Mouse (Mus musculus) liver, embryonic 11.5 days (tissue): ENCODE measurements around the gene Trcg1. TPM values are rescaled to one million over a fixed set of nuclear protein-coding genes. Genes with fewer than 3 reads are reported as not detected.

Experiments used
- ATAC-seq: fragments of 200-750 bp; cut with Nextera tagmentation; replicated peaks from 2 replicates; pipeline ENCODE4 v1.8.0; 2017; ENCODE audit warnings: moderate number of reproducible peaks, mild to moderate bottlenecking, moderate TSS enrichment, moderate library complexity; ENCODE audit not compliant: low FRiP score
- DNase-seq: peaks from one replicate; pipeline ENCODE4 v3.0.0-alpha.2; 2017; ENCODE audit warnings: low spot score
- H3K27ac ChIP-seq: fragments of 300-500 bp; sonication (generic); 2 replicates; pipeline ENCODE4 v1.5.1; 2014; ENCODE audit warnings: mild to moderate bottlenecking, low read depth, low read length, control low read depth
- H3K27me3 ChIP-seq: fragments of 300-500 bp; sonication (generic); replicated peaks from 2 replicates; pipeline ENCODE4 v1.6.1; 2014; ENCODE audit warnings: low read length, mixed read lengths; ENCODE audit not compliant: control insufficient read depth, insufficient read depth
- H3K36me3 ChIP-seq: fragments of 300-500 bp; sonication (generic); 2 replicates; pipeline ENCODE4 v1.6.1; 2014; ENCODE audit warnings: mild to moderate bottlenecking, low read length, moderate library complexity, mixed read lengths; ENCODE audit not compliant: control insufficient read depth, insufficient read depth
- H3K4me1 ChIP-seq: fragments of 300-500 bp; sonication (generic); replicated peaks from 2 replicates; pipeline ENCODE4 v1.6.1; 2014; ENCODE audit warnings: low read length, mixed read lengths; ENCODE audit not compliant: control insufficient read depth, insufficient read depth
- H3K4me2 ChIP-seq: fragments of 300-500 bp; sonication (generic); 2 replicates; pipeline ENCODE4 v1.6.1; 2014; ENCODE audit warnings: mild to moderate bottlenecking, control low read depth, moderate library complexity
- H3K4me3 ChIP-seq: fragments of 300-500 bp; sonication (generic); 2 replicates; pipeline ENCODE4 v1.5.1; 2014; ENCODE audit warnings: low read depth, low read length, control low read depth
- H3K9ac ChIP-seq: fragments of 300-500 bp; sonication (generic); 2 replicates; pipeline ENCODE4 v1.6.1; 2014; ENCODE audit warnings: low read depth, low read length, control low read depth
- H3K9me3 ChIP-seq: fragments of 300-500 bp; sonication (generic); 2 replicates; pipeline ENCODE4 v1.6.1; 2016; ENCODE audit warnings: low read length, inconsistent platforms, mixed read lengths; ENCODE audit not compliant: control insufficient read depth
- WGBS: fragments of 180-500 bp; shearing (Covaris S2); extraction: QIAGEN DNeasy Blood & Tissue Kit; methylation state at CpG from one replicate; pipeline ENCODE4 v1.1.7; 2014; 5-methylcytosine and 5-hydroxymethylcytosine counted together
- polyA plus RNA-seq: library from polyadenylated mRNA; unstranded; fragments of >200 nt; fragmentation: Nextera tagmentation; extraction: Ambion mirVana; gene quantifications from 2 replicates; pipeline ENCODE4 v1.2.1, GENCODE M21; 2014

Trcg1 gene
- polyA plus RNA-seq, 1 experiment from 2014 or later, result not detected

DNA sequence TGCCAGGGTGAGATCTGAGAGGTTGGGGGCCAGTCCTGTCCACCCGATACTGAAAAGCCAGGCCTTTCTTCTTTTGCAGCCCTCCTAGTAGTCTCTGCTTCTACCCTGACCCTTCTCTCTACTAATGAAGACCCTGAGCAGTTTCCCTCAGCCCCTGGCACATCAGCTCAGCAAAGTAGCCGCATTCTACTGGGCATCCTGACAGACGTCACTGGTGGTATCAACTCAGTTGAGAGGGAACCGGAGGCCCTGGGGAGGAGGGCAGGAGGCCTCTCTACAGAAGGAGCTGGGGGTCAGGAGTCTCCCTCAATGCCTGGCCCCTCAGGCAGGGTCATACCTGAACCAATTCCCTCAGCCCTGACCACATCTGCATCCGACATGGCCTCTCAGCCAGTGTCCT, 4.8 kb downstream of the Trcg1 start:
- DNase-seq (no peak), ATAC-seq (no peak)
- Histone ChIP-seq H3K4me1 (no peaks in the 10 kb centered on the region), H3K4me3 (no peak overlapping the region), H3K9me3 (no peaks in the 10 kb centered on the region), H3K9ac (no peak overlapping the region), H3K36me3 (no peaks in the 10 kb centered on the region), H3K4me2 (no peak overlapping the region), H3K27ac (no peak overlapping the region), H3K27me3 (no peaks in the 10 kb centered on the region)
- WGBS, result 73% methylated on average over 5 of the region's 5 CpGs

DNA sequence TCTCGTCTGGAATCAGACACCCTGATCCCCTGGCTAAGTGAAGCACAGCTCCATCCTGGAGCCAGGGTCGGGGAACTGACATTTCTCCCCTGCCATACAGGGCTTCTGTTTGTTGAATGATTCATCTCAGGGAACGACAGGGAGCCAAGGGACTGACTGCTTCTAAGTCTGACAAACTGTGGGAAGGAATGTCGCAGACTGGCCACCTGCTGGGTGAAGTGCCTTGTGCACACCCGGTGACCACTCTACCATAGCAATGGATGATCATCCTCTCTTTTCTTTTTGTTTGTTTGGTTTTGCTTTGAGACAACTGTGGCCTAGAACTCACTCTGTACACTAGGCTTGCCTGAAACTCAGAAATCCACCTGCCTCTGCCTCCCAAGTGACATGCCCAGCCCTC, 6.6 kb downstream of the Trcg1 start:
- no peaks in the 10 kb centered on the region for H3K36me3 ChIP-seq
- H3K9ac ChIP-seq, result no peak overlapping the region
- H3K4me1 ChIP-seq, result peaks cover 3% of the 10 kb centered on the region; the same call in 1 of the 2 replicates
- DNase-seq (no peak), ATAC-seq (no peak)
- WGBS, result 52% methylated on average over 5 of the region's 5 CpGs
- H3K27me3 ChIP-seq, result no peaks in the 10 kb centered on the region
- no peak overlapping the region for H3K4me3 ChIP-seq
- H3K4me2 ChIP-seq, result no peak overlapping the region
- H3K27ac ChIP-seq, result no peak overlapping the region
- no peaks in the 10 kb centered on the region for H3K9me3 ChIP-seq

DNA sequence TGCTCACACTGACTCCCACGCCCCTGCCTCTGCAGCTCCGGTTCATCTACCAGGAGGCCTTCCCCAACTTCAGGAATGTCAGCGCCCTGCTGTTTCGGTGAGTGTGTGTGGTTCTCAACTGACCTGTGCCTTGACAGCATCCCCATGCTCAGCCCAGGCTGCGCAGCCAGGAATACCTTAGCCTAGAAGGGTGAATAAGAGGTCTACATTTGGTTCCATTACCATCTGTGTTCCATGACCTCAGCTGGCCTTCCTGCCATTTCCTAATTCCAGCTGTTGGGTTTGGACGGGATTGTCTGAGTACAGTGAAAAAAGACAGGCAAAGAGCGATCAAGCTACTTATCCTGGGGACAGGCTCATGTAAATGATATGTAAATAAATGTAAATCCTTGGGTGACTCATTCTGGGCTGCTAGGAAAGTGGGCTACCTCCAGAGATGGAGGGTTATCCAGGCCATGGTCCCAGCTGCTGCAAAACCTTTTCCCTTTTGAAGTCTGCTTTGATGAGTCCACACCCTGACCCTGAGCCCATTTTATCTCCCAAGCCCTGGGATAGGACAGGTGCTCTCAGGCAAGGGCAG, 7.8 kb downstream of the Trcg1 start:
- Histone ChIP-seq H3K36me3 (no peaks in the 10 kb centered on the region), H3K9me3 (no peaks in the 10 kb centered on the region), H3K4me3 (no peak overlapping the region), H3K4me1 (peaks cover 10% of the 10 kb centered on the region), H3K9ac (no peak overlapping the region), H3K27ac (no peak overlapping the region), H3K4me2 (no peak overlapping the region), H3K27me3 (no peaks in the 10 kb centered on the region)
- WGBS, result 41% methylated on average over 7 of the region's 7 CpGs
- ATAC-seq (no peak), DNase-seq (no peak)

DNA sequence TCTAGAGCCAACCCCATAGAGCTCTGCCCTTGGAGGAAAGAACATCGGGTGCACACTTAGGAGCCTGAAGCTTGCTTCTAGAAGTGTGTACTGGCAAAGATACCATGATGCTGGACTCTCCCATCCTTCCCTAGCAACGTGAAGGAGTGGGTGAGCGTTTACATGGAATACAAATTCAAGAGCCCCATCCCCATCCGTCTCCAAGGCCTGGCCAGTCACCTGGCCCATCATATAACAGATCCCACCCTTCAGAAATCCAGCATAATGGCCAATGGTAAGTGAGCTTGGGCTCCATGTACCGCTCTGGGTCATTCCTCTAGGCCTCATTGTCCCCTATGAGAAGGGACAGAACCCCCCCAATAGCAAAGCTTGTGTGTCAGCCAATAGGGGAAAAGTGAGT, 10.1 kb downstream of the Trcg1 start:
- no peak for ATAC-seq
- 86% methylated on average over 5 of the region's 5 CpGs for WGBS

DNA sequence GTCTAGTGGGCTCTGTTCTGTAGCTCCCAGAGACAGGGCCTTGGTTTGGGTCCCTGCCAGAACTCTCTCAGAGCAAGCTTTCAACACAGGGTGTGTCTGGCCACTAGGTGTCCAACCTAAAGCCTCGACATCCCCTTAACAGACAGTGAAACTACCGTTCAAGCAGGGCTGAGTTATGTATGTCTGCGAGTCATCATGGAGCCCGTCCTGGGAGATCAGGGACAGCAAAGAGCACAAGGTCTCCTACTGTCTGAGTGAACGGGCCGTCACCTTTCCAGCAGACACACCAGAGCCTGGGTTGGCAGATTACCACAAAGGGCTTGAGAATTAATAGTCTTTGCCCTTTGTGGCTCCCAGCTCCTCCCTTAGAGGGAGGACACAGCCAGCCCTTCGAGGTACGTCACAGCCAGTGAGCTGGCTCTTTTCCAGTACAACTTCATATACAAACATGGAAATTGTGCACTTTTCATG, 10.9 kb downstream of the Trcg1 start:
- no peak overlapping the region for H3K27ac ChIP-seq
- no peak for ATAC-seq
- DNase-seq, result no peak
- H3K36me3 ChIP-seq, result peaks cover 4% of the 10 kb centered on the region; the same call in 1 of the 2 replicates
- H3K4me1 ChIP-seq, result peaks cover 10% of the 10 kb centered on the region
- H3K4me2 ChIP-seq, result no peak overlapping the region
- H3K9me3 ChIP-seq, result no peaks in the 10 kb centered on the region
- 62% methylated on average over 8 of the region's 8 CpGs for WGBS
- H3K9ac ChIP-seq, result no peak overlapping the region
- H3K27me3 ChIP-seq, result no peaks in the 10 kb centered on the region
- no peak overlapping the region for H3K4me3 ChIP-seq

More for the DNA sequence above, 10.1 kb downstream of the Trcg1 start:
- no peak for DNase-seq
- no peak overlapping the region for H3K4me2 ChIP-seq
- H3K27ac ChIP-seq, result no peak overlapping the region
- peaks cover 10% of the 10 kb centered on the region for H3K4me1 ChIP-seq
- no peaks in the 10 kb centered on the region for H3K9me3 ChIP-seq
- H3K9ac ChIP-seq, result no peak overlapping the region
- no peaks in the 10 kb centered on the region for H3K27me3 ChIP-seq
- H3K4me3 ChIP-seq, result no peak overlapping the region
- H3K36me3 ChIP-seq, result no peaks in the 10 kb centered on the region

DNA sequence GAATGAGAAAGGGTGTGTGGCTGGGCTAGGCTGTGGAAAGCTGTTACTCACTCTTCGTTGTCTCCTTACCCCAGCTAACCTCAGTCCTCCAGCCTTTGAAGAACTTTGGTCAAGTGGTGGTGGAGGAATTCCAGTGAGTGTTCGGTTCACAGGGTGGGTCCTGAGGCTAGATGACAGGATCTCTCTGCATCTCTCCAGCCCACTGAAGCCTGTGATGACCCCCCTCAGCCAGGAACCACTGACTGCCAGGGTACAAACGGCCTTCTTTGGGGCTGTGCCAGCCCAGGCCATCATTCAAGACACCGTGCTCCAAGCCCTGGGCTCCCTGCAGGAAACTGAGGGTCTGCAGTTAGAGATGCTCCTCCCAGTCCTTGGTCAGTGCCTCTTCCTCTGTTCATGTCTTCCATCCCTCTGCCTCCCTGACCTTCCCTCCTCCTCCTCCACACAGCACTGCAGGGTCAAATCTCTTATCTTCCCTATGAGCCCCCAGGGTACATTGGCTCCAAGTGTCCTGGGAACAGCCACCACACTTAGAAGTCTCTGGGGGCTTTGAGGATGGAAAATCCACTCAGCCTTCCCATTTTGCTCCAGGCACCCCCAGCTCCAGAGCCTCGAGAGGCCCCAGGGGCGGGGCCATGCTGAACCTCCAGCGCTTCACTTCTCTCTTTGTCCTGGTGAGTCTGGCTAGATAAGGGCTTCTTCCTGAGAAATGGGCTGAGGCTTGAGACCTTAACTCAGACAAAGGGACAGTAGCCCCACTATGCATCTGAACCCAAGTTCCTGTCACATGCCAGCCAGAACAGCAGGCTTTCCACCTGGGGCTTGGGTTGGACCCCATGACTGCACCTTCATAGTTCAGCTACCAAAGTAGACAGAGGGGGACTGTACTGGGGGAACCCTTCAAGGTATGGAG, 11.9 kb downstream of the Trcg1 start:
- Histone ChIP-seq H3K9ac (no peak overlapping the region), H3K9me3 (no peaks in the 10 kb centered on the region), H3K4me1 (peaks cover 10% of the 10 kb centered on the region), H3K36me3 (peaks cover 9% of the 10 kb centered on the region; the same call in 1 of the 2 replicates), H3K4me2 (no peak overlapping the region), H3K27ac (no peak overlapping the region), H3K27me3 (no peaks in the 10 kb centered on the region), H3K4me3 (no peak overlapping the region)
- WGBS, result 38% methylated on average over 7 of the region's 7 CpGs
- DNase-seq (no peak), ATAC-seq (0 out of 2 replicates have a peak, but pooled peaks have one; percentile 41)

DNA sequence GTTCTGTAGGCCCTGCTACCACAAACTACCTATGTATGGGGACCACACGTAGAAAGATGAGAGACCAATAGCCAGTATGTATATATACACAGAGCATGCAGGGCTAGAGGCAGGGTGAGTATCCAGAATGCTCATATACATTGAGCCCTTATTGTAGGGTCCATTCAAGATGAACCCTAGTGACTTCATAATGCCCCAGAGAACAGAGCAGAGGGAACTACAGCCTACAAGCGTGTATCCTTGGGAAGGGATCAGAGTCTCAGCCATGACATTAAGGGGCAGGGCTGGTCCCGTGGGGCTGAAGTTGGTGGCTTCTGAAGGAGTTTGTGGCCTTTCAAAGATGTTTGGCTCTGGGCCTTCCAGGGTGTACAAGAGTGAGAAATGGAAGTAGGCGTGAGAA, 13.7 kb downstream of the Trcg1 start:
- H3K27ac ChIP-seq, result no peak overlapping the region
- 81% methylated on average over 4 of the region's 4 CpGs for WGBS
- peaks cover 18% of the 10 kb centered on the region for H3K36me3 ChIP-seq
- no peaks in the 10 kb centered on the region for H3K9me3 ChIP-seq
- no peaks in the 10 kb centered on the region for H3K27me3 ChIP-seq
- H3K4me3 ChIP-seq, result no peak overlapping the region
- DNase-seq, result no peak
- no peak overlapping the region for H3K9ac ChIP-seq
- peaks cover 10% of the 10 kb centered on the region for H3K4me1 ChIP-seq
- no peak overlapping the region for H3K4me2 ChIP-seq
- ATAC-seq, result no peak

DNA sequence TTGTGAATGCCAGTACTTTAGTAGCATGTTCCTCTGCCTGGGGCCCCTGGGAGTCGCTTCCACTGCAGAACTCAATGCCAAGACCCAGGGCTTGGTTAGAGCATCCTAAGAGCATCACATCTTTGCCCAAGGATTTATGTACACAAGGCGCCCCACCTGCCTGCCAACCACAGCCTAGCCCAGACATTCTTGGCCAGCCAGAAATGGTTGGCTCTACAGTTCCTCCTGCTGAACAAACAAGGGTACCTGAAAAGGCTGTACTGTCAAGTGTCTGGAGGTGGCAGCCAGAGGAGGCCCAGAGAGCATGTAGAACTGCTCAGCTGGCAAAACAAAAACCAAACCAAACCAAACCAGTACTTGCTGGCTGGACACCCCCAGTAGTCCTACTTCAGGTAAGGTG, 14.8 kb downstream of the Trcg1 start:
- WGBS, result 83% methylated on average over 2 of the region's 2 CpGs
- no peak overlapping the region for H3K27ac ChIP-seq
- no peak overlapping the region for H3K9ac ChIP-seq
- H3K4me3 ChIP-seq, result no peak overlapping the region
- H3K9me3 ChIP-seq, result no peaks in the 10 kb centered on the region
- ATAC-seq, result no peak
- no peak overlapping the region for H3K4me2 ChIP-seq
- H3K36me3 ChIP-seq, result peaks cover 19% of the 10 kb centered on the region
- no peak for DNase-seq
- no peaks in the 10 kb centered on the region for H3K27me3 ChIP-seq
- peaks cover 10% of the 10 kb centered on the region for H3K4me1 ChIP-seq
